ENCODE assay signal across 8 mouse cellular contexts in the genomic region with DNA sequence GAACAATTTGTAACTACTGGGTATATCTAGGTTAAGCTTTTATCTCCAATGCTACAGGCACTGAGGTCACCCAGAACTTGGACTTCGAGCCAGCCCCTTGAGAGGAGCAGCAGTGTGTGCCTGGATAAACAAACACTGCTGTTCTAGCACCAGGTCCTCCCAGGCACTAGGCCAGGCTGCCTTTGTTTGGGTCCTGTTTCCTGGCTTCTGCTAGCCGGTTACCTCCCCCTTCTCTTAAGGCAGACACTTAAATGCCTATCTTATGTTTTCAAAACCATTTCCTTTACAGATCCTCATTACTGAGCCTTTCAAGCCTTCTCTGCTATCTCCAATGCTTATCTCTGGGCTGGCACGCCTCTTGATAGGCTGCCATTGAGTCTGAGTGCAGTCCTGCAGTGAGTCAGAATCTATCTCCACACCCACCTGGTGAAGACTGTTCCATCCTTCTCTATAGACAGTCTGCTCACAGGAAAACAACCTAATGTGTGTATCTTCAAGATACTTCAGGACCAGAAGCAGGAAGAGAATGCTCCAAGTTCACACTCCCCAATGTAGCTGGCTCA. TPM values are rescaled to one million over a fixed set of nuclear protein-coding genes. Genes with fewer than 3 reads are reported as not detected.
DNase-seq lines count a peak whose midpoint lies in the region; ATAC-seq lines count a peak whose summit lies in the region.

No protein-coding gene starts in this region.

- 44% methylated on average over 3 of the region's 3 CpGs for WGBS in embryonic facial prominence, embryonic 12.5 days
- WGBS in midbrain, embryonic 14.5 days: 57% methylated on average over 3 of the region's 3 CpGs

- H3K27ac ChIP-seq in embryonic facial prominence, embryonic 12.5 days: 0 out of 2 replicates have a peak overlapping the region, but pooled peaks have one; percentile 8
- H3K27ac ChIP-seq in midbrain, embryonic 14.5 days (replicated peaks; ENCODE audit: low read depth, low read length): 0 out of 2 replicates have a peak overlapping the region, but pooled peaks have one; percentile 37

- DNase-seq in layer of hippocampus, adult 11-12 months (ENCODE audit: low spot score): peak; percentile 37
- DNase-seq in layer of hippocampus, postnatal 25 days (ENCODE audit: extremely low spot score in 1 of 2, low spot score in 1 of 2): no peak
- peak; percentile 76 for DNase-seq in heart, postnatal 4 days
- DNase-seq in left cerebral cortex, postnatal 25 days (ENCODE audit: low spot score in 2 of 2): peak; percentile 35 to 82
- DNase-seq in midbrain, embryonic 14.5 days: peak; percentile 36

- H3K36me3 ChIP-seq in embryonic facial prominence, embryonic 12.5 days: no peaks in the 10 kb centered on the region; the same call in 1 of the 2 replicates
- no peaks in the 10 kb centered on the region for H3K36me3 ChIP-seq in midbrain, embryonic 14.5 days (ENCODE audit: control insufficient read depth, insufficient read depth, low read length)

- intact Hi-C loops in left cerebral cortex, postnatal 25 days (cut with DNase I): no loop called here

- no peak overlapping the region for H3K9ac ChIP-seq in embryonic facial prominence, embryonic 12.5 days
- no peak overlapping the region for H3K9ac ChIP-seq in midbrain, embryonic 14.5 days (replicated peaks; ENCODE audit: low read length)

- no peak overlapping the region for H3K4me2 ChIP-seq in embryonic facial prominence, embryonic 12.5 days (replicated peaks)
- no peak overlapping the region for H3K4me2 ChIP-seq in midbrain, embryonic 14.5 days (ENCODE audit: low read length)

- H3K9me3 ChIP-seq in embryonic facial prominence, embryonic 12.5 days: no peaks in the 10 kb centered on the region
- H3K9me3 ChIP-seq in midbrain, embryonic 14.5 days (ENCODE audit: control insufficient read depth, low read length): no peaks in the 10 kb centered on the region

- H3K27me3 ChIP-seq in embryonic facial prominence, embryonic 12.5 days: no peaks in the 10 kb centered on the region
- no peaks in the 10 kb centered on the region for H3K27me3 ChIP-seq in midbrain, embryonic 14.5 days (ENCODE audit: control insufficient read depth, insufficient read depth, low read length)

- peaks cover 23% of the 10 kb centered on the region for H3K4me1 ChIP-seq in embryonic facial prominence, embryonic 12.5 days
- H3K4me1 ChIP-seq in midbrain, embryonic 14.5 days (ENCODE audit: control insufficient read depth, insufficient read depth, low read length): peaks cover 28% of the 10 kb centered on the region

- ATAC-seq in activated CD4-positive, CD25-positive, alpha-beta regulatory T cell, adult 4 months: peak; percentile 79
- no peak for ATAC-seq in embryonic facial prominence, embryonic 12.5 days (ENCODE audit: insufficient number of reproducible peaks, insufficient read depth, low FRiP score, low TSS enrichment)
- no peak for ATAC-seq in midbrain, embryonic 14.5 days (ENCODE audit: low FRiP score, low TSS enrichment)
- no peak for ATAC-seq in monocyte, adult 5-6 weeks (replicated peaks; ENCODE audit: insufficient number of reproducible peaks, low FRiP score, low TSS enrichment, poor library complexity, severe bottlenecking)

- H3K4me3 ChIP-seq in embryonic facial prominence, embryonic 12.5 days: no peak overlapping the region
- H3K4me3 ChIP-seq in midbrain, embryonic 14.5 days (replicated peaks; ENCODE audit: low read depth, low read length): no peak overlapping the region

RNA-seq across cellular contexts. Expression of a gene that starts 23.2 kb away (rescaled TPM):
- 10 to 100 TPM; 48.4 to 61.9 TPM for total RNA-seq in layer of hippocampus, postnatal 25 days (2021)
- 10 to 100 TPM; 10.3 to 11.4 TPM for polyA plus RNA-seq in activated CD4-positive, CD25-positive, alpha-beta regulatory T cell, adult 4 months (2017; shearing (Covaris generic))
- polyA plus RNA-seq in embryonic facial prominence, embryonic 12.5 days (2016; fragmentation: Nextera tagmentation; extraction: Ambion mirVana): 18.5 and 19.9 TPM in 2 replicates
- total RNA-seq in heart, postnatal 4 days (2021): 10 to 100 TPM; 37.3 to 40.6 TPM
- 10 to 100 TPM; 53.4 to 55.8 TPM for total RNA-seq in left cerebral cortex, postnatal 25 days (2021)
- polyA plus RNA-seq in midbrain, embryonic 14.5 days (2014; fragmentation: Nextera tagmentation; extraction: Ambion mirVana): 19.5 and 23.1 TPM in 2 replicates
- 29.0 to 54.6 TPM (median 37.3 TPM) in 3 replicates for total RNA-seq in monocyte, adult 5-6 weeks (2017)

Comparison
In these comparisons a context has a peak if more than half of its experiments do, and no peak if none do; other contexts are left out.
1. DNase-seq: peak in layer of hippocampus, adult 11-12 months (single experiment), heart, postnatal 4 days (single experiment), left cerebral cortex, postnatal 25 days (2 of 2) and midbrain, embryonic 14.5 days (single experiment); none in layer of hippocampus, postnatal 25 days (0 of 2).